Mouse (Mus musculus) forebrain, embryonic 11.5 days (tissue): ENCODE measurements around the gene Pram1. TPM values are rescaled to one million over a fixed set of nuclear protein-coding genes. Genes with fewer than 3 reads are reported as not detected.

ENCODE experiments used
- ATAC-seq: fragments of 200-750 bp; cut with Nextera tagmentation; replicated peaks from 2 replicates; pipeline ENCODE4 v1.8.0; 2017; ENCODE audit warnings: moderate TSS enrichment; ENCODE audit not compliant: low FRiP score
- DNase-seq: peaks from one replicate; pipeline ENCODE4 v3.0.0-alpha.2; 2017; ENCODE audit warnings: low spot score
- H3K27ac ChIP-seq: fragments of 300-500 bp; sonication (generic); 2 replicates; pipeline ENCODE4 v1.5.1; 2014; ENCODE audit warnings: low read depth, low read length
- H3K27me3 ChIP-seq: fragments of 300-500 bp; sonication (generic); 2 replicates; pipeline ENCODE4 v1.6.1; 2014; ENCODE audit warnings: mild to moderate bottlenecking, low read length, mixed read lengths; ENCODE audit not compliant: control insufficient read depth, insufficient read depth
- H3K36me3 ChIP-seq: fragments of 300-500 bp; sonication (generic); 2 replicates; pipeline ENCODE4 v1.6.1; 2014; ENCODE audit warnings: mild to moderate bottlenecking, low read length, moderate library complexity, mixed read lengths; ENCODE audit not compliant: control insufficient read depth, insufficient read depth
- H3K4me1 ChIP-seq: fragments of 300-500 bp; sonication (generic); replicated peaks from 2 replicates; pipeline ENCODE4 v1.6.1; 2014; ENCODE audit warnings: low read length, mixed read lengths; ENCODE audit not compliant: control insufficient read depth, insufficient read depth
- H3K4me2 ChIP-seq: fragments of 300-500 bp; sonication (generic); 2 replicates; pipeline ENCODE4 v1.6.1; 2014; ENCODE audit warnings: low read depth, mild to moderate bottlenecking, low read length, moderate library complexity, mixed read lengths; ENCODE audit not compliant: severe bottlenecking
- H3K4me3 ChIP-seq: fragments of 300-500 bp; sonication (generic); 2 replicates; pipeline ENCODE4 v1.5.1; 2014; ENCODE audit warnings: low read depth, low read length
- H3K9ac ChIP-seq: fragments of 300-500 bp; sonication (generic); 2 replicates; pipeline ENCODE4 v1.6.1; 2014; ENCODE audit warnings: low read length
- H3K9me3 ChIP-seq: fragments of 300-500 bp; sonication (generic); 2 replicates; pipeline ENCODE4 v1.6.1; 2016; ENCODE audit warnings: low read length, mixed read lengths; ENCODE audit not compliant: control insufficient read depth
- WGBS: fragments of 180-500 bp; shearing (Covaris S2); extraction: QIAGEN DNeasy Blood & Tissue Kit; methylation state at CpG from one replicate; pipeline ENCODE4 v1.1.7; 2014; 5-methylcytosine and 5-hydroxymethylcytosine counted together
- polyA plus RNA-seq: library from polyadenylated mRNA; unstranded; fragments of >200 nt; fragmentation: Nextera tagmentation; extraction: Ambion mirVana; gene quantifications from 2 replicates; pipeline ENCODE4 v1.2.1, GENCODE M21; 2014

Pram1 gene
- polyA plus RNA-seq, 1 experiment from 2014 or later, result 1.2 TPM

DNA sequence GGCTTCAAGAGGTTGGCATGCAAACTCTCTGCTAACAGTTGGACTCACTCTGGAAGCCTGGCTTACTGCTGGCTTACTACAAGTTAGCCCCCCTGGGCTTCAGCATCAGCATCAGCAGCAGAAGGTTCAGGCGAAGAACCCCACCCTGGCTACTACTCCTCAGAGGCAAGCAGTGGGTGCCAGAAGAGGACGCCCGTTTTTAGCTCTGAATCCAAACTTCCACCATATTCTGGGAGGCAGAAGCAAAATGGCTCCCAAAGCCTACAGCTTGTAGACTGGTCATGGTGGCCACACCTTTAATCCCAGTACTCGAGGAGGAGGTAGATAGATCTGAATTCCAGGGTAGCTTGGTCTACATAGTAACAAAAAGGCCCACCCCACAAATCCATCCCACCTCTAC, 6.2 kb downstream of the Pram1 start:
- Histone ChIP-seq H3K9me3 (no peaks in the 10 kb centered on the region), H3K27me3 (no peaks in the 10 kb centered on the region), H3K4me2 (no peak overlapping the region), H3K4me3 (no peak overlapping the region), H3K27ac (no peak overlapping the region), H3K9ac (no peak overlapping the region), H3K4me1 (no peaks in the 10 kb centered on the region), H3K36me3 (peaks cover 20% of the 10 kb centered on the region; the same call in 1 of the 2 replicates)
- WGBS, result 95% methylated on average over 4 of the region's 4 CpGs
- DNase-seq (peak; percentile 51), ATAC-seq (no peak)

DNA sequence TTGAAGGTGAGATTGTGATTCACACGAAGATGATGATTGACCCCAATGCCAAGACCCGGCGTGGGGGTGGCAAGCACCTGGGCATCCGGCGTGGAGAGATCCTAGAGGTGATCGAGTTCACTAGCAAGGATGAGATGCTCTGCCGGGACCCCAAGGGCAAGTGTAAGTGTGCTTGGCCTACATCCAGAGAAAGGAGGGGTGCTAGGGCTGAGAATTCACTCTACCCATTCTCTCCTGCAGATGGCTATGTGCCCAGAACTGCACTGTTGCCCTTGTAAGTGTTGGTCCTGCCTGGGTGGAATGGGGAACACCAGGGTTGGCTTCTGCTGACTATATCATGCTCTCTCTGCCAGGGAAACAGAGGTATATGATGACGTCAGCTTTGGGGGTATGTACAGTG, 7.2 kb downstream of the Pram1 start:
- Histone ChIP-seq H3K36me3 (peaks cover 28% of the 10 kb centered on the region; the same call in 1 of the 2 replicates), H3K4me1 (no peaks in the 10 kb centered on the region), H3K9ac (no peak overlapping the region), H3K4me2 (no peak overlapping the region), H3K27me3 (no peaks in the 10 kb centered on the region), H3K9me3 (no peaks in the 10 kb centered on the region), H3K27ac (no peak overlapping the region), H3K4me3 (no peak overlapping the region)
- DNase-seq, result no peak
- ATAC-seq, result no peak
- WGBS, result 95% methylated on average over 8 of the region's 8 CpGs

DNA sequence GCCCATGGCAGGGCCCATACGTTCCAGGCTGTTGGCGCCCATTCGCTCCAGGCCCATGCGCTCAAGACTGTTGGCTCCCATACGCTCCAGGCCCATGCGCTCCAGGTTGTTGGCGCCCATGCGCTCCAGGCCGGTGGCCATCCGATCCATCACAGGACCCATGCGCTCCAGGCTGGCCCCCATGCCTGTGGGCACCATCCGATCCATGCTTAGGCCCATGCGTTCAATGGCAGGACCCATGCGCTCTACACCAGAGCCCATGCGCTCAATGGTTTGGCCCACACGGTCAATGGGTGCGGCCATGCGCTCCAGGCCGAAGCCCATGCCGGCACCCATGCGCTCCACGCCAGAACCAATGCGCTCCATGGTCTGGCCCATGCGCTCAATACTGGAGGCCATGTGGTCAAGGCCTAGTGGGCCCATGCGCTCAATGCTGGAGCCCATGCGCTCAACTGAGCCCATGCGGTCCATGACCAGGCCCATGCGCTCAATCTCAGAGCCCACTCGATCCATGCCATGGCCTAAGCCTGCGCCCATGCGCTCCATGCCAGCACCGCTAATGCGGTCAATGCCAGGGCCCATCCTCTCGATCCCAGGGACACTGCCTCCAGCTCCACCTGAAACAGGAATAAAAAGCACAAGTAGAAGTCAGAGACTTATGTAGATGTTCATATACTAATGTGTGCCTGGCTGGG, 12.1 kb downstream of the Pram1 start:
- peaks cover 25% of the 10 kb centered on the region; the same call in 1 of the 2 replicates for H3K36me3 ChIP-seq
- no peaks in the 10 kb centered on the region for H3K27me3 ChIP-seq
- H3K27ac ChIP-seq, result no peak overlapping the region
- no peaks in the 10 kb centered on the region for H3K9me3 ChIP-seq
- no peaks in the 10 kb centered on the region for H3K4me1 ChIP-seq
- WGBS, result 98% methylated on average over 34 of the region's 34 CpGs
- no peak overlapping the region for H3K4me2 ChIP-seq
- DNase-seq (peak; percentile 51), ATAC-seq (no peak; the same call in 1 of the 2 replicates)
- H3K9ac ChIP-seq, result no peak overlapping the region
- no peak overlapping the region for H3K4me3 ChIP-seq

DNA sequence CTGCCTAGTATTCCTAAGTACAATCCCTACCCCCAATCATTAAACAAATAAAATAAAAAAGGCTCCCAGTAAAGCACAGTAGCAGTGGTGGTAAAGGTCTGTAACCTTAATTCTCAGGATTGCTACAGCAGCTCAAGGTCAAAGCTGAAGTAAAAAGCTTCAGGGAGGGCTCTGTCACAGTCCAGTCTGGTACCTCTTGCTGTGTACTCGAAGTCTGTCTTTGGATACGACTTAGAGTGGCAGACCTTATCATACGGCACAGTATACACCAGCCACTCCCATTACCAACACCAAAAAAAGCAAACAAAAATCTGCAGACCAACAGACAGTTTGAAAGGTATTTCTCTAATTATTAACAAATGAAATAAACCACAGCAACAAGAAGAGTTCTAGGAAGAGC, 29.0 kb downstream of the Pram1 start:
- Histone ChIP-seq H3K4me1 (no peaks in the 10 kb centered on the region), H3K27ac (no peak overlapping the region), H3K9me3 (no peaks in the 10 kb centered on the region), H3K4me2 (no peak overlapping the region), H3K27me3 (no peaks in the 10 kb centered on the region), H3K9ac (no peak overlapping the region), H3K4me3 (no peak overlapping the region), H3K36me3 (peaks cover 13% of the 10 kb centered on the region)
- DNase-seq (no peak), ATAC-seq (no peak)
- whole genome bisulfite sequencing, result 85% methylated on average over 3 of the region's 3 CpGs

DNA sequence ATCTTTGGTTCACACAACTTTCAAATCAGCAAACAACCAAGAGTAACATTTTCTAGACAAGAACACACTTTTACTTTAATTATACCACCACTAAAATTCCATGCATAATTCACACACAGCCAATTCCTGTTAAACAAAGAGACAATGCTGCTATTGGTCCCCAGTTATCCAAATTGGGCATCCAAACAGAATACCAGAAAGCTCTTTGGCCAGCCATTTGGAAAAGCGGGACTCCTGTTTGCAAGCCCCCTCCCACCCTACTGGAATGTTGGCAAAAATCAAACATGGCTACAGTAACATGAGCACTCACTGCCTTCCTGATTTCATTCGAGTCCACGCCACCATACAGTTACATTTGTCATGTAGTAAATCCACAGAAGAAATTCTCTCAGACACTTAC, 31.8 kb downstream of the Pram1 start:
- Histone ChIP-seq H3K27me3 (no peaks in the 10 kb centered on the region), H3K4me2 (no peak overlapping the region), H3K9ac (no peak overlapping the region), H3K9me3 (no peaks in the 10 kb centered on the region), H3K36me3 (peaks cover 4% of the 10 kb centered on the region), H3K4me3 (no peak overlapping the region), H3K4me1 (no peaks in the 10 kb centered on the region), H3K27ac (no peak overlapping the region)
- DNase-seq, result no peak
- 91% methylated on average over 3 of the region's 3 CpGs for WGBS
- ATAC-seq, result no peak

DNA sequence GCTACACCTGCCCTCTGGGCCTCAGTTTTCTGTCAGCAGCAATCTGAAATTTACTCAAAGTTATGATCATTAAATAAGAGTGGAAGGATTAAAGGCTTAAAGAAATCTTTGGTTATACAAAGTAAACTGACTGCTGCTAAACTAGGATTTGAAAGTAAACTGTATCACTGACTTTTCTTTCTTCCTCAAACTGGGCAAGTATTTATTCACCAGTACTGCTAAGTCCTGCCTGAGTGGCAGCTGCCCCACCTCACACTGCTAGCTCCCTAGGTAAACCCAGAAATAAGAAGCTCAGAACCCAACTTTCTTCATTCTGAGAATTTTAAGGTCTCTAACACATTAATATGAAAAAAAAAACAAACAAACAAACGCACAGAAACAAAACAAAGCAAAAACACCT, 36.0 kb downstream of the Pram1 start:
- DNase-seq (no peak), ATAC-seq (no peak)
- Histone ChIP-seq H3K4me1 (no peaks in the 10 kb centered on the region), H3K27me3 (no peaks in the 10 kb centered on the region), H3K4me2 (no peak overlapping the region), H3K27ac (no peak overlapping the region), H3K9me3 (no peaks in the 10 kb centered on the region), H3K4me3 (no peak overlapping the region), H3K9ac (no peak overlapping the region), H3K36me3 (peaks cover 3% of the 10 kb centered on the region; the same call in 1 of the 2 replicates)
- 86% methylated on average over 1 of the region's 1 CpGs for WGBS

DNA sequence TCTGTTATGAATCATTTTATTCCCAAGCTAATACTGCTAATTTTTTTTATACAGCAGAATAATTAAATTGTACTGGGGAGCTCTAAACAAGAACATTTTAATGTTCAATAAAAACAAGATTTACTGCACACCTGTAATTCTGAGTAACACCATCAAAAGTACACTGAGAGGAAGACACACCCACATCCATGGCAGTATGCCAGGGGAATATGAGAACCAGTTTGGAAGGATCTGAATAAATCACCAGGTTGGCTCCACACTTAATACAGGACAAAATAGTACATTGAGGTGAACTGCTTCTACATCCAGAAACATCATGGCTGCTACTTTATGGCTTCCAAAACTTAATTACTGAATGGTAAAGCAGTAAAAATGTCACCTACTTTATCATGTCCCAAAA, 37.6 kb downstream of the Pram1 start:
- DNase-seq, result no peak
- no peak overlapping the region for H3K9ac ChIP-seq
- H3K4me2 ChIP-seq, result no peak overlapping the region
- H3K9me3 ChIP-seq, result no peaks in the 10 kb centered on the region
- H3K27ac ChIP-seq, result no peak overlapping the region
- H3K4me1 ChIP-seq, result no peaks in the 10 kb centered on the region
- no peak for ATAC-seq
- no peaks in the 10 kb centered on the region for H3K27me3 ChIP-seq
- H3K4me3 ChIP-seq, result no peak overlapping the region
- peaks cover 3% of the 10 kb centered on the region; the same call in 1 of the 2 replicates for H3K36me3 ChIP-seq

DNA sequence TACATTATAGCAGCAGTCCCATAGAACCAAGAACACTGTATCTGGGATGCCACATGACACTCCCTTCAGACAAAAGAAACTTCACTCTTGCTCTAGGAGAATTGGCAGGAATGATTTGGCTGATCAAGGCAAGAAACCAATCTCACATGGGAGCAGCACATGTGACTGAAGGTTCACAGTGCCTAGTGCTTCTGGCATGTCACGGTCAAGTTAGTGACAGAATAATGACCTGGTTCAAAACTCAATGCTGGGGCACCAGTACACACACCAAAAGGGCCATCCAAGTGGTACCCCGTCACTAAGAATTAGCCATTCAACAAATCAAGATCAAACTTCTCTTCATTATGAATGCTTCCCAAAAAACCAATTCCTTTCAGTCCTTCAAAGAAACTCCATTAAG, 38.2 kb downstream of the Pram1 start:
- WGBS, result 94% methylated on average over 2 of the region's 2 CpGs
- Histone ChIP-seq H3K27ac (no peak overlapping the region), H3K9ac (no peak overlapping the region), H3K36me3 (peaks cover 3% of the 10 kb centered on the region; the same call in 1 of the 2 replicates), H3K4me1 (no peaks in the 10 kb centered on the region), H3K9me3 (no peaks in the 10 kb centered on the region), H3K4me3 (no peak overlapping the region), H3K4me2 (no peak overlapping the region), H3K27me3 (no peaks in the 10 kb centered on the region)
- ATAC-seq (no peak), DNase-seq (no peak)

DNA sequence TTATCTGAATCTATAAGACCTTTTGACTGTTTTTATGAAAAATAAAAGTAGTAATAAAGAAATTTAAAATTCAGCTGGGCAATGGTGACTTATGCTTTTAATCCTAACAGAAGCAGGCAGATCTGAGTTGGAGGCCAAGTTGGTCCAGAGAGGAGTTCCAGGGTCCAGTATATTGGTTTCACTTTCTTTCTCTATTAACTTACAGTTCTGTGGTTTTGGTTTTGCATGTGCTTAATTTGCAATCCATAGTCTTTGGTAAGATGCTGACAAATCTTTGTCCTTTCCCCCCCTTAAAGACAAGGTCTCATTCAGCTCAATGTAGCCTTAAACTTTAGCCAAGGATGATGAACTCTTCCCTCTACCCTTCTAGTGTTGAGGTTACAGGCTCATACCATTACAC, 40.9 kb downstream of the Pram1 start:
- Histone ChIP-seq H3K27me3 (no peaks in the 10 kb centered on the region), H3K27ac (no peak overlapping the region), H3K9ac (no peak overlapping the region), H3K4me2 (no peak overlapping the region), H3K4me3 (no peak overlapping the region), H3K36me3 (peaks cover 3% of the 10 kb centered on the region; the same call in 1 of the 2 replicates), H3K9me3 (no peaks in the 10 kb centered on the region), H3K4me1 (peaks cover 8% of the 10 kb centered on the region)
- ATAC-seq, result no peak
- no peak for DNase-seq
